Mouse (Mus musculus) kidney, postnatal 14 days (tissue): ENCODE results near the gene Zbtb9.

Experiments
- DNase-seq: peaks from one replicate; pipeline ENCODE4 v3.0.0; 2022; ENCODE audit warnings: mixed read lengths

Gene Zbtb9

DNA sequence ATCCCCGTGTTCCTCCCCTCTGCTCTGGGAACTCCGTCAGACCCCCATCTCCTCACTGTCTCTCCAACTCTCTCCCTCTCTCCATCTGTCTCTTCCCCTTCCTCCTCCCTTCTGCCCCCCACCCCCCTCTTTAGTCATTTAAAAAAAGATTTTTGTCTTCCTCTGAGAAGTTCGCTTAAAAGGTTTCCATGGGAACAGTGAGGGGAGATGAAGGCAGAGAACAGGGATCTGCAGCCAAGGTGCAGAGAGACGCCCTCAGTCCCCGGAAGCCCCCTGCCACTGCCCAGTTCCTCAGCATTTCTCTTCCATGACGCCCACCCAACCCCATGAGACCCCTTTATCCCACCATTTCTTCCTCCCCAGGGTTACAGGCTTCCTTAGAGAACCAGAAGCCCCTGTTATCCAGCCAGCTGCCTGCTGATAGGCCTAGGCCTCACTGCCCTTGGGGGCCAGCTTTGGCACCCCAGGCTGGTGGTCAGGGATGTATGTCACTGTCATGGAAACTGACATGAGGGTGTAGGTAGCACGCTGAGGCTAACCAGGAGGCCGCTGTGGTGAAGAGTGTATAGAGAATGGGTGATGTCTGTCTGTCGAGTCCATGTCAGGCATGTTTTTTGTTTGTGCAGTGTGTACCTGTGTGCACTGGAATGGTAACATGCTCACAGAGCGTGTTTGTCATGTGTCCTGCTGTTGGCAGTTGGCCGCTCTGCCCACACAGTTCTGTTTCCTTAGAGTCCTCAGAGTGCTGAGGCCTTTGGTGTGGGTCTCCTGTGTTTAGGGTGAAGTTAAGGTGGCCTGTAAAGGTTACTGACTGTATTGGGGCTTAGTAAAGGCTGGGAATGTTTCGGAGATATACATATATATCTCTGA is 25.5 kb upstream of the Zbtb9 start:
- DNase-seq, result no peak

DNA sequence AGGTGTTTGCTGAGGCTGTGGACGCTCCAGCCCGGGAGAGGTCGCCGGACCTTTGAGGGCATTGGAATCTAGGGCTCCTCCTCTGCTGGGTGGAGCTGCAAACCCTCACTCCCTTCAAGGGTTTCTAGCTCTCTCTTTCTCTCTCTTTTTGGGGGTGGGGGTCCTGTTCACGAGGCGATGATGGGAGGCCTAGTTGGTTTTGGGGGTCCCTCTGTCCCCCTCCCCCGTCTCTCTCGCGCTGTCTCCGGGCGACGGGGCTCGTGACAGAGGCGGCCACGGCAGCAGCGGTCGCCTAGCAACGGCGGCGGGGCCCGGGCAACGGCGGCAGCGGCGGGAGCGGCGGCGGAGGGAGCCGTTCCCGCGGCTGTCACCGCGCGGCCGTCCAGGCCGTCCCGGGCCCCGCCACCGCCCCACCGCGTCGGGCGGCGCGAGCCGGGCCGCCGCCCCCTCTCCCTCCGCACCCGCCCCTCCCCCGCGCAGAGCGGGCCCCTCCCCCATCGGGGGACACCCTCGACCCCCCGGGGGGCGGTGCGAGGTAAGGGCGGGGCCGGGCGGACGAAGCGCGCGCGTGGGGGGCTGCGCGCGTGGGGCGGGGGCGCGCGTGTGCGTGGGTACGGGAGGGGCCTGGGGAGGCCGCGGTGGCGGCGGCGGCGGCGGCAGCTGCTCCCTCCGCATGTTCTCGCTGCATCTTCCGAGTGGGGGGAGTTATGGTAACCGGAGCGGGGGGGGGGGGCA is 24.5 kb upstream of the Zbtb9 start:
- DNase-seq, result peak; percentile 72

DNA sequence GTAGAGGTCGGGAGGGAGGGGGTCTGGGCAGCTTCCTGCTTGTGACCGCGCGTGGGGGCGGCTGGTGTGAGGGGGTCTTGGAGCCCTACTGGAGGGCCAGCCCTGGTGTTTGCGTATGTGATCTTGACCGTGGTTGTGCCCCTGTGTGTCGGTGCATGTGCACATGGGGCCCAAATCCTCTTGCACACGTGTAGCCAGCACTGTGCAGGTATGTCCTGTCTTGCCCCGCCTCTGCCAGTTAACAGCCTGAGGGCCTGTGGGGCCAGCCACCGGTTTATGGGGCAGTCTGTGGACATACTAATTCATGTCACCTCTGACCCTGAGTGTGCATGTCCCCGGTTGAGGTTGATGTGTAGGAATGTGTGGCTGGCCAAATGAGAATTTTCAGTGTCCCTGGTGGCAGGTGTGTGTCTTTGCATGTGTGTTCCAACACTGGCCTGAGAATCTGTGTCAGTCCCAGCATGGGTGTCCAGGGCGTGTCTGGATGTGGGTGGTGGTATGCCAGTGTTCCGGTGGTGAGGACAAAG is 23.9 kb upstream of the Zbtb9 start:
- peak; percentile 40 for DNase-seq

DNA sequence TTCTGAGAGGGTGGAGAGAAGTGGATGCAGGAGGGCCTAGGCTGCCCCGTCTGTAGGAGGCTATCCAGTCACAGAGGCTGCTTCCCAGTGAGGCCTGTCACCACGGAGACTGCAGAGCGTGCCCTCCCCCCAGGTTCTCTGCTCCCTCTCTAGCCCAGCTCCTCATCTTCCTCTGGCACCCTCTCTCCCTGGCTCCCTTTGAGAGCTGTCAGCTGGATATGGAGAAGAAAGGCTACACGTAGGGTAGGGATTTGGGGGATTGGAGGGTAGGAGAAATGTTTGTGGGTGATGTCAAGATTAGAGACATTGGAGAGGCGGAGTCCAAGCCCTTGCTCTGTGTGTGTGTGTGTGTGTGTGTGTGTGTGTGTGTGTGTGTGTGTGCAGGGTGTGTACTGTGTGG is 23.1 kb upstream of the Zbtb9 start:
- no peak for DNase-seq

DNA sequence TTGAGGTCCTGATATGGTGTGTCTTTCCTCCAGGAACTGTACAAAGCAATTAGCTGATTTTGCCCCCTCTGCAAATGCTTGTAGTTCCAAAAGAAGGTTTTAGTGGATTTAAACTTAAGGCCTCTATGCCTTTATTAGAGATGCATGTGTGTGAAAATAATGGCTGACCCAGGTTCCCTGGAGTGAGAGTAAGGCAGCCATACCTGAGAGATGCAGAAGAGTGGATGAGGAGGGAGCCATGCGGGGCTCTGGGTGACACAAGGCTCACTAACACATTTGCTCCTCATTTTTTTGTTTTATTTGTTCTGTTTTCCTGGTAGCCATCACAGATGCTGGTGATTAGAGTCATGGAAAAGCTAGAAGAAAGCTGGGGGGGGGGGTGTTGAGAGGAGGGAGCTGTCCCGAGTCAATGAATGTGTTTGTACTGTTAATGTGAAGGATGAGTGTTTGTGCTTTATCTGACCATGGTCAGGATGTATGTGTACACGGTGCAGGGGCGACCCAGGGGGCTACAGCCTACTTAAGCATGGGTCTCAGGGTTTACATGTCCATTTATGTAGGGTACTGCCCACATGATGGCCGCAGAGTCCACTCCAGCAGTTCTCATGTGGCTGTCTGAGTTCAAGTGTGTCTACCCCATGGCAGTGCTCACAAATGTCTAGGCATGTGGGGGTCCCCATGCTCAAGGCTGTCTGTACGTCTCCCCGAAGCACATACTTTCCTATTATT is 22.2 kb upstream of the Zbtb9 start:
- no peak for DNase-seq

DNA sequence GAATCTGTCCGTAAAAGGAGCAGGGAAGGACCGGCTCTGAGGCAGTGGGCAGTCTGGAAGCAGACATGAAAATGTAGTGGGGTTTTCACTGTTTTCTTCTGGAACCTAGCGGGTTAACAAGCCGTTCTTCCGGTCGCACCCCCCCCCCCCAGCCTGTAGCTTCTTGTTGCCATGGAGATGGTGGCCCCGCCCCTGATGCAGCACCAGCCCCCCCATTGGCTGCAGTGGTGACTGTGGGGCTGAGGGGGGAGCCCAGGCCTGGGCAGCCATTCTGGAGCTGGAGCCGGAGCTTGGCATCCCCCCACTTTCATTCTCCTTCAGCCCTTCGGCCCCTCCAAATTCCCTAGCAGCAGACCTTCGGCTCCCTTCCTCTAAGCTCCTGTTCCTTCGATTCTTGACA is 21.6 kb upstream of the Zbtb9 start:
- peak; percentile 84 for DNase-seq

DNA sequence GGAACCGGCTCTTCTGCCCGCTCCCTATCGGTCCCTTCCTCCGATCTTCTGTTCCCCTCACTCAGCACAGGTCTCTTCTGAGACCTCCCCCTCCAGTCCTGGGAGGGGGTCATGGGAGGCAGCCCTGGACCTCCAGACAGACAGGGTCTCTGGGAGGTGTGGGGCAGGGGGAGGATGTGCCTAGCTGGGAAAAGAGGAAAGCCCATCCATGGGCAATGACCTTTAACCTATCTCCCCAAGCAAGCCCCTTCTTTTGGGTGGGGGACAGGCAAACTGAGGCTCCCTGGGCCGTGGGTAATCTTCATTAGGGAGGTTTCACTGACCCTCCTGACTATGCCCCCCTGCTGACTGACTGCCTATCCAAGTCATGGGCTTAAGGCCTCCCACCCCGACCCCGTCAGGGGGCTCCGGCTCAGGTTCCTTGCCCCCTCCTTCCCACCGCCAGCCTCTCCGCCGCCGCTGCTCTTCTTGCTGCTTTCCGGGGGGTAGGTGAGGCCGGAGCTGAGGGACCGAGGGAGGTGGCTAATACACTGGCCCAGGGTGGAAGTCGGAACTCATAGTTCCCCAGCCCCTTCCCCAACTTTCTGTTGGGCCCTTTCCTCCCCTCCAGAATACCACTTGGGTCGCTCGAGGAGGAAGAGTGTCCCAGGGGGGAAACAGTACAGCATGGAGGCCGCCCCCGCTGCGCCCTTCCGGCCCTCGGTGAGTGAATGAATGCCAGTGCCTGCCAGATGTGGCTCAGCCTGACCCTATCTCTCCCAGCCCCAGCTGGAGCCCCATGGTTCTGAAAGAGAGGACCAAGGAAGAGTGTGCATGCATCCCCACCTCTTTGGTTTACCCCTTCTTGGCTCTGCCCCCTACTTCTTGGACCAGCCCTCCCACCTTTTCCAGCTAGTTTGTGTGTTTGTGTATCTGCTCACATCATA is 20.8 kb upstream of the Zbtb9 start:
- DNase-seq, result no peak

DNA sequence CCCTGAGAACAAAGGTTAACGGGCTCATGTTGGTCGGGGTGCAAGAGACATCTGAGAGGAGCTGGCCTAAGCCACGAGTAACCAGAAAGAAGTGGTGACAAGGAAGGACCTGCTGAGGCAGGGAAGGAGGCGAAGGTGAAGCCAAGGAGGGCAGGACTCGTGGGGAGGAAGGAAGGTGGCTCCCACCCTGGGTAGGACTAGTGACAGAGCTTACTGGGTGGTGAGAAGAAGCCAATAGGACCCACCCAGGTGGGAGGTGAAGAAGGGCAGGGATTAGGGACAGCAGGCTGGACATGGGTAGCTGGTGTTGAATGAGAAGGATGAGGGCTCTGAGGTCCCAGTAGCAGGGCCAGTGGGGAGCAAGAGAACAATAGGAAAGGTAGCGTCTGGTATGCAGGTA is 19.8 kb upstream of the Zbtb9 start:
- no peak for DNase-seq

DNA sequence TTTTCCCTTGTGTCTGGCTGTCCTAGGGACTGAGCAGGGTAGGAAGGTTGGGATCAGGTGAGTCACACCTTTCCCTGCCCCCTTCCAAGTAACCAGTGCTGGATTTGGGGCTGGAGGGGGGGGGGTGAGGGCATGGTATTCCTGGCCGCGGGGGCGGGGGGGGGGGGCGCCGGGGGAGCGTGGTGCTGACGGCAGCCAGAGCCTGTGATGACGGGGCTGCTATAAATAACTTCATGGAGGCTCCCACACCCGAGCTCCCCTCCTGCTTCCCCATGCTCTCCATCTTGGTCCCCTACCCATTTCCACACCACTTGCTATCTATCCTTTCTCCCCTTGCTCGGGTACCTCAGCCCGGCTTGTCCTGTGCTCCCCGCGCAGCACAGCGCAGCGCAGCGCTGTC is 19.2 kb upstream of the Zbtb9 start:
- DNase-seq, result no peak

DNA sequence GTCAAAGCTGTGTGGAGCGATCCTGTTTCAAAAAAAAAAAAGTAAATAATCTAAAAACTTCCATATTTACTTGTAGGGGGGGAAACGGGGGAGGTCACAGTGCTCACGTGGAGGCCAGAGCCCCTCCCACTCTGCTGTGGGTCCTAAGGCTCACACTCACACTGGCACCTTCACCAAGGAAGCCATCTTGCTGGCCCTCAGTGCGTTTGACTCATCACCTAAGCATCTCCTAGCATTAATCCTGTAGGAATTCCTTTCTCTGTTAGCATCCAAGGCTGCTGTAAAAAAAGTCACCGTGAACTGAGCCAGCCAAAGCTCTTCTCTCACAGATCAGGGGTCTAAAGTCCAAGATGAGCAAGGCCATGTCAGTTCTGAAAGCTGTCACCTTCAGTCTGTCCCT is 16.7 kb upstream of the Zbtb9 start:
- no peak for DNase-seq

DNA sequence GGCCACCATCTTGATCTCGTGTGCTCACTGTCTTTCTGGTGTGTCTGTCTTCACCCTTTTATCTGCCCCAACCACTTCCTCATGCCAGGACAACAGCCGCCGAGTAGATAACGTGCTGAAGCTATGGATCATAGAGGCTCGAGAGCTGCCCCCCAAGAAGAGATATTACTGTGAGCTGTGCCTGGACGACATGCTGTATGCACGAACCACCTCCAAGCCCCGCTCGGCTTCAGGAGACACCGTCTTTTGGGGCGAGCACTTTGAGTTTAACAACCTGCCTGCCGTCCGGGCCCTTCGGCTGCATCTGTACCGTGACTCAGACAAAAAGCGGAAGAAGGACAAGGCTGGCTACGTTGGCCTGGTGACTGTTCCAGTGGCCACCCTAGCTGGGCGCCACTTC is 16.1 kb upstream of the Zbtb9 start:
- no peak for DNase-seq

DNA sequence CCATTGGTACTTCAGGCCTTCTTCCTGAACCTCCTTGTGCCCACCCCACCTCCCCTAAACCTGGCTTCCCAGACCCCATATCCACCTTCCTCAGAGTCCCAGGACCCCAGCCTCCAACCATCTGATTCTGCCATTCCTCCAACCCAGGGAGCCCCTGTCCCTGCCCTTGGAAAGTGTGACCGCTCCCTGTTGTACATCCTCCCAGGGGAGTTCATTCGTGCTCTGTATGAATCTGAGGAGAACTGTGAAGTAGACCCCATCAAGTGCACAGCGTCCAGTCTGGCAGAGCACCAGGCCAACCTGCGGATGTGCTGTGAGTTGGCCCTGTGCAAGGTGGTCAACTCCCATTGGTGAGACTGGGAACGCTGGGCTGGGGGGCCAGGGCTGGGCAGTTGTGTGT is 15.1 kb upstream of the Zbtb9 start:
- no peak for DNase-seq

DNA sequence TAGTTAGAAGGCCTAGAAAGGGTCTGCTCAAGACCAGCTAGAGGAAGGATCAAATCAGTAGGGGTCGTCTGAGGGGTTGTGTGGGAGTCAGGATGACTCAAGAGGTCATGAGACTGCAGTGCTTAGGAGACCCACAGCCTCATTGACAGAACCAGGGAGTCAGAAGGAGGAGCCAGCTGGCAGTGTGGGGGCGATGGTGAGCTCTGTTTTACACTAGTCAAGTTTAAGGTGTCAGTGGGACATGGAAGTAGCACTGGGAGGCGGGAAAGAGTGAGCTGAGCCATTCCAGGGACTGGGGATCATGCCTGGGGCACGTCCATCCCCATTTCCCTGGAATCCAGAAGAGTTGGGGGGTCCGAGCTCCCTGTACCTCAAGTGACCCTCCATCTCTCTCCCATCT is 14.1 kb upstream of the Zbtb9 start:
- DNase-seq, result no peak

DNA sequence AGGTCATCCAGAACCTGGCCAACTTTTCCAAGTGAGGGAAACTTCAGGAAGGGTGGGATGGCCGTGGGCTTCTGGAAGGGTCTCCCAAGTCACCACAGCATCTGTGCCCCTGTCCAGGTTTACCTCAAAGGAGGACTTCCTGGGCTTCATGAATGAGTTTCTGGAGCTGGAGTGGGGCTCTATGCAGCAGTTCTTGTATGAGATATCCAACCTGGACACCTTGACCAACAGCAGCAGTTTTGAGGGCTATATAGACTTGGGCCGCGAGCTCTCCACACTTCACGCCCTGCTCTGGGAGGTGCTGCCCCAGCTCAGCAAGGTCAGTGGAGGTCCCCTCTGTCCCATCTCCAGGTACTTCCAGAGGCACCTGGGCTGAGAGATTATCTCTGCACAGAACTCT is 13.2 kb upstream of the Zbtb9 start:
- no peak for DNase-seq

DNA sequence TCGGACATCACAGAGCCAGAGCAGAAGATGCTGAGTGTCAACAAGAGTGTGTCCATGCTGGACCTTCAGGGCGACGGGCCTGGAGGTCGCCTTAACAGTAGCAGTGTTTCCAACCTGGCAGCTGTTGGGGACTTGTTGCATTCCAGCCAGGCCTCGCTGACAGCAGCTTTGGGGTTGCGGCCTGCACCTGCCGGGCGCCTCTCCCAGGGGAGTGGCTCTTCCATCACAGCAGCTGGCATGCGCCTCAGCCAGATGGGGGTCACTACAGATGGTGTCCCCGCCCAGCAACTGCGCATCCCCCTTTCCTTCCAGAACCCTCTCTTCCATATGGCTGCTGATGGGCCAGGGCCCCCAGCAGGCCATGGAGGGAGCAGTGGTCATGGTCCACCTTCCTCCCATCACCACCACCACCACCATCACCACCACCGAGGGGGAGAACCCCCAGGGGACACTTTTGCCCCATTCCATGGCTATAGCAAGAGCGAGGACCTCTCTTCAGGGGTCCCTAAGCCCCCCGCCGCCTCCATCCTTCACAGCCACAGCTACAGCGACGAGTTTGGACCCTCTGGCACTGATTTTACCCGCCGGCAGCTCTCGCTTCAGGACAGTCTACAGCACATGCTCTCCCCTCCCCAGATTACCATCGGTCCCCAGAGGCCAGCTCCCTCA is 11.3 kb upstream of the Zbtb9 start:
- DNase-seq, result no peak

DNA sequence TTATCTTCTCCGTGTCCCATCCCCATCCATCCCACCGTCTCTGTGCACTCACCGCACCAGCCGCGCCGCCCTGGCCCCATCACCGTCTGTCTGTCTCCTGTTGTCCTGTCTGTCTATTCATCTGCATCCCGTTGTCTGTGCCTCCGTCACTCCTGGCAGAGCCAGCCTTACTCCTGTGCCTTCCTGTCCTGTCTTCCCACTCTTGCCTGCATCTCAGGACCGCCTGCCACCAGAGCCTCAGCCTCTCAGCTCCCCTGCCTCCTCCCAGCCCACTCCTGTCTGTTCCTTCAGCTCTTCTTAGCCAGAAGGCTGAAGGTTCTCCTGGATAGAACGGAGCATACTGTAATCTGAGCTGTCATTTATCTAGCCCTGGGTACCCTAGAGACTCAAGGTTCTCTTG is 6.0 kb upstream of the Zbtb9 start:
- no peak for DNase-seq

DNA sequence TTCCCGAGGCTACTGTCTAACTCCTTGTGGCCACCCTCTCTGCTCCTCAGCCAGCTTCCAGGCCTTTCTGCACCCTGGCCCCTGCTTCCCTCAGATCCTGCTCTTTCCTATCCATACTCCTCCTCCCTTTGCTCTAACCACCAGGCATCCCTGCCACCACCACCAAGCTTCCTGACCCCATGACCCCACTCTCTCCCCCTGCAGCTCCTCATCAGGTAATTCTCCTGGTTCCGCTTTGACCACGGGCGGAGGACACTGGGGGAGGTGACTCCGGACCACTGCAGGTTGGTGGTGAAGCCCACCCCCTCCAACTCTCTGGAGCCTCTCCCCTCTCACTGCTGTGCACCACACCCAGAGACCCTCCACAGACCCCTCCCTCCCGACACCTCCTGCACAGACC is 5.5 kb upstream of the Zbtb9 start:
- DNase-seq, result no peak

DNA sequence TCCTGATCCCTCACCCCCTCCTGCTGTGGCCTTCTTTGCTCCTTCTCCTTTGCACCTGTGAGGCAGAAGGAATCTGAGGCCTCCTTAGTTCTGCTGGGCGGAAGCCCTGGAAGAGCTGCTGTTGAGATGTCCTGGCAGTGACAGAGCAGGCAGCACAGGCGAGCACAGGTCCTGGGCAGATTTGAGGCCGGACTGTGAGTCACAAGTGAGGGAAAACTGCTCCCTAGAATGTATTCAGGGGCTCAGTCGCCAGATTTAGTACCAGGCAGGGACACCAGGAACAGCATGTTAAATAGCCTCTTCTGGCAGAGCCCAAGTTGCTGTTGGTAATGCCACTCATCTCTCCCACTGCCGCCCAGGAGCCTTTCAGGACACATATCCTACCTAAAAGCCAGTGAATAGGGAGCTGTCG is 4.8 kb upstream of the Zbtb9 start:
- no peak for DNase-seq

DNA sequence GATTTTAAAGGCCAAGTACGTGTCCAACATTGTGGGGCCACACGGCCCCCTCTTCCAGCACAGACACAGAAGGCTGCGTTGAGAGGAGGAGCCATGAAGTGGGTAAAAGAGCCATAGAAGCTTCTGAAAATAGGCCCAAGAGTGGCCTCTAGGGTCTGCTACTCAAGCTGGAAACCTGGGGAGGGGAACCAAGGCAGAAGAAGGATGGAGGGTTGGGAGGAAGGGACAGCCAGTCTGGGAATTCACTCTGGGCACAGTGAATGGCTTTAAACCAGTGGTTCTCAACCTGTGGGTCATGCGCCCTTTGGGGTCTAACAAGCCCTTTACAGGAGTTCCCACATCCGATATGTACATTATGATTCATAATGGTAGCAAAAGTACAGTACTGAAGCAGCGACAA is 3.7 kb upstream of the Zbtb9 start:
- DNase-seq, result no peak

DNA sequence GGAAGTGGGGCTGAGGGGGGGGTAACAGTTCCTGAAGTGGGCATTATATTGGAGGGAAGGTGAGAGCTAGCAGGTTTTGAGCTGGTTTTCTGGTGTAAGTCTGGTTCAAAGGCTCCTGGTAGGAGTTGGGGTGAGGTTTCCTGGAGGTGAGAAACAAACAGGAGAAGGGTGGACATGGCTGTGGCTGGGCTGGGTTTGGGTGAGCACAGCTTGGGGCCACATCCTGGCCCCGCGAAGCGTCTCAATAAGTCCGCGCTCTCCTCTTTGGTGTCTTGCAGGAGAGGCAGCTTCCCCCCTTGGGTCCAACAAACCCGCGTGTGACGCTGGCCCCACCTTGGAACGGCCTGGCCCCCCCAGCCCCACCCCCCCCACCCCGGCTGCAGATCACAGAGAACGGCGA is 2.7 kb upstream of the Zbtb9 start:
- no peak for DNase-seq

DNA sequence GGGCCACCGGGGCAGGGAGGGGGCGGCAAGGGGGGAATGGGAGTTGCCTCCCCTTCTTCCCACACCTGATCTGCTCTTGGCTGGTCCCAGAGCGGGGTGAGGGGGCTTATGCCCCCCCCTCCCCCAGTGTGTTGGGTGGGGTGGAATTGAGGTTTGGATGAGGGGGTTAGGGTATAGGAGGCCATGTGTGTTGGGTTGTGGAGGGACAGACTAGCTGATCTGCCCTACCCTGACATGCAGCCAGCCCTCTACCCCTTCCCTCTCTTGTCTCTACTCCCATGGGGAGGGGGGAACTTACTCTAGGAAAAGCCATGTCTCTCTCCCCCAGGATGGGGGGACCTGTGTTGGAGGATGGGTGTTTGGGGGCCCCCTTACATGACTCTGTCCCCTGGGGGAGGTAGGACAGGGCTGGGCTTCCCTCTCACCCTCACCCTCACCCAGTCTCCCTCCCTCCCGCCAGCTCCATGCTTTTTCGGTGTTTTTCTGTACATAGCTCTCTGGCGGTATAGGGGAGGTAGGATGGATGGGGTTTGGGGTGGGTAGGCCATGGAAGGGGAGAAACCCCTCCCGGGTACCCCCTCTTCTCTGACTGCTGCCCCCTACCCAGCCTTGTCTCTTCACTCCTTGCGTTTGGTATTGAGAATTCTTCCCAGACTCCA is 1.6 kb upstream of the Zbtb9 start:
- DNase-seq, result no peak
